Mouse (Mus musculus) granulocyte monocyte progenitor cell, adult 5-6 weeks (primary cell): ENCODE results near the gene Gm7579. TPM values are rescaled to one million over a fixed set of nuclear protein-coding genes. Genes with fewer than 3 reads are reported as not detected.
"Not testable (repeated sequence)": the region's sequence is repeated elsewhere in the genome, so short reads cannot be mapped to it uniquely, and the experiment has no call there.

Source experiments
- ATAC-seq: replicated peaks from 2 replicates; pipeline ENCODE4 v1.8.0; 2016; ENCODE audit warnings: mild to moderate bottlenecking, moderate TSS enrichment, inconsistent platforms; ENCODE audit not compliant: poor library complexity, severe bottlenecking
- total RNA-seq, 2 experiments: library from RNA; stranded (forward) in 1 of 2; stranded (reverse) in 1 of 2; fragments of 200-712, 200-1000 nt in 1 of 2; fragments of >200 nt in 1 of 2; fragmentation: Nextera tagmentation in 1 of 2; gene quantifications; 2 replicates each; pipeline ENCODE4 v1.2.3; 2014 to 2017

The Gm7579 gene
- total RNA-seq (2014; fragmentation: Nextera tagmentation) (not detected in 2 replicates), total RNA-seq (2017) (not detected in 2 replicates)

- ATAC-seq, result no peak
Measured at GRCm38 (mm10) chr7:142211559-142211958, at the start of gene Gm7579. TSS of gene Gm7579 (plus strand) at chr7:142211859.

- not testable (repeated sequence) for ATAC-seq
Measured at GRCm38 (mm10) chr7:142165639-142166038, 46.0 kb upstream of the Gm7579 start, which contains the start of gene Gm4553. TSS of gene Gm4553 (minus strand) at chr7:142165739.

GRCm38 (mm10) chr7:142169836-142170235, 41.8 kb upstream of the Gm7579 start:
- peak; percentile 66 for ATAC-seq

GRCm38 (mm10) chr7:142175905-142176304, 35.8 kb upstream of the Gm7579 start, which contains the start of gene Krtap5-2:
TSS of gene Krtap5-2 (minus strand) at chr7:142176005.
- ATAC-seq, result not testable (repeated sequence)

GRCm38 (mm10) chr7:142178685-142179084, 33.0 kb upstream of the Gm7579 start:
- no peak for ATAC-seq

GRCm38 (mm10) chr7:142181021-142181420, 30.6 kb upstream of the Gm7579 start:
- no peak for ATAC-seq

GRCm38 (mm10) chr7:142188156-142188555, 23.5 kb upstream of the Gm7579 start:
- no peak for ATAC-seq

GRCm38 (mm10) chr7:142190289-142190688, 21.4 kb upstream of the Gm7579 start, which contains the start of gene Gm10153:
TSS of gene Gm10153 (minus strand) at chr7:142190389.
- ATAC-seq, result no peak

GRCm38 (mm10) chr7:142198748-142199147, 12.9 kb upstream of the Gm7579 start:
- no peak for ATAC-seq

GRCm38 (mm10) chr7:142201064-142201463, 10.6 kb upstream of the Gm7579 start, which contains the start of gene Krtap5-3:
TSS of gene Krtap5-3 (plus strand) at chr7:142201364.
- ATAC-seq, result no peak

GRCm38 (mm10) chr7:142205488-142205887, 6.2 kb upstream of the Gm7579 start:
- no peak for ATAC-seq

- ATAC-seq, result not testable (repeated sequence)
Measured at GRCm38 (mm10) chr7:142206891-142207290, 4.8 kb upstream of the Gm7579 start.

- ATAC-seq, result not testable (repeated sequence)
Measured at GRCm38 (mm10) chr7:142212136-142212535, 477 bp downstream of the Gm7579 start.

GRCm38 (mm10) chr7:142224518-142224917, 12.9 kb downstream of the Gm7579 start:
- no peak for ATAC-seq

- ATAC-seq, result not testable (repeated sequence)
Measured at GRCm38 (mm10) chr7:142229871-142230270, 18.2 kb downstream of the Gm7579 start, which contains the start of gene Krtap5-5. TSS of gene Krtap5-5 (minus strand) at chr7:142229971.

GRCm38 (mm10) chr7:142231540-142231939, 19.9 kb downstream of the Gm7579 start:
- no peak for ATAC-seq

GRCm38 (mm10) chr7:142240978-142241377, 29.3 kb downstream of the Gm7579 start, which contains the start of gene Gm40460:
TSS of gene Gm40460 (minus strand) at chr7:142241078.
- no peak for ATAC-seq

GRCm38 (mm10) chr7:142249824-142250223, 38.2 kb downstream of the Gm7579 start:
- no peak for ATAC-seq

- peak; percentile 97 for ATAC-seq
Measured at GRCm38 (mm10) chr7:142255517-142255916, 43.9 kb downstream of the Gm7579 start.

GRCm38 (mm10) chr7:142258254-142258653, 46.6 kb downstream of the Gm7579 start, which contains the start of gene Gm2431:
TSS of gene Gm2431 (minus strand) at chr7:142258354.
- not testable (repeated sequence) for ATAC-seq
